Mouse (Mus musculus) hindbrain, embryonic 15.5 days (tissue): ENCODE data around the gene Sel1l3. TPM values are rescaled to one million over a fixed set of nuclear protein-coding genes. Genes with fewer than 3 reads are reported as not detected.

Source experiments
- ATAC-seq: fragments of 200-750 bp; cut with Nextera tagmentation; 2 replicates; pipeline ENCODE4 v1.8.0; 2017; ENCODE audit warnings: low read depth, moderate number of reproducible peaks, moderate TSS enrichment; ENCODE audit not compliant: low FRiP score
- H3K27ac ChIP-seq: fragments of 300-500 bp; sonication (generic); replicated peaks from 2 replicates; pipeline ENCODE4 v1.5.1; 2015; ENCODE audit warnings: mild to moderate bottlenecking, inconsistent platforms
- H3K27me3 ChIP-seq: fragments of 300-500 bp; sonication (generic); 2 replicates; pipeline ENCODE4 v1.6.1; 2015; ENCODE audit warnings: control low read depth, inconsistent platforms
- H3K36me3 ChIP-seq: fragments of 300-500 bp; sonication (generic); 2 replicates; pipeline ENCODE4 v1.6.1; 2015; ENCODE audit warnings: control low read depth, inconsistent platforms
- H3K4me1 ChIP-seq: fragments of 300-500 bp; sonication (generic); replicated peaks from 2 replicates; pipeline ENCODE4 v1.6.1; 2015; ENCODE audit warnings: control low read depth, inconsistent platforms
- H3K4me2 ChIP-seq: fragments of 300-500 bp; sonication (generic); 2 replicates; pipeline ENCODE4 v1.6.1; 2015; ENCODE audit warnings: moderate library complexity, mild to moderate bottlenecking, inconsistent platforms
- H3K4me3 ChIP-seq: fragments of 300-500 bp; sonication (generic); 2 replicates; pipeline ENCODE4 v1.5.1; 2015; ENCODE audit warnings: mild to moderate bottlenecking, inconsistent platforms
- H3K9ac ChIP-seq: fragments of 300-500 bp; sonication (generic); 2 replicates; pipeline ENCODE4 v1.6.1; 2015; ENCODE audit warnings: inconsistent platforms
- H3K9me3 ChIP-seq: fragments of 300-500 bp; sonication (generic); 2 replicates; pipeline ENCODE4 v1.6.1; 2016; ENCODE audit warnings: control low read depth, inconsistent platforms
- WGBS: fragments of 180-500 bp; shearing (Covaris S2); methylation state at CpG from one replicate; pipeline ENCODE4 v1.1.7; 2015; 5-methylcytosine and 5-hydroxymethylcytosine counted together
- polyA plus RNA-seq: library from polyadenylated mRNA; unstranded; fragments of >200 nt; fragmentation: Nextera tagmentation; extraction: Ambion mirVana; gene quantifications from 2 replicates; pipeline ENCODE4 v1.2.1, GENCODE M21; 2015

Gene Sel1l3
- polyA plus RNA-seq, 1 experiment from 2014 or later: 6.9 TPM

DNA sequence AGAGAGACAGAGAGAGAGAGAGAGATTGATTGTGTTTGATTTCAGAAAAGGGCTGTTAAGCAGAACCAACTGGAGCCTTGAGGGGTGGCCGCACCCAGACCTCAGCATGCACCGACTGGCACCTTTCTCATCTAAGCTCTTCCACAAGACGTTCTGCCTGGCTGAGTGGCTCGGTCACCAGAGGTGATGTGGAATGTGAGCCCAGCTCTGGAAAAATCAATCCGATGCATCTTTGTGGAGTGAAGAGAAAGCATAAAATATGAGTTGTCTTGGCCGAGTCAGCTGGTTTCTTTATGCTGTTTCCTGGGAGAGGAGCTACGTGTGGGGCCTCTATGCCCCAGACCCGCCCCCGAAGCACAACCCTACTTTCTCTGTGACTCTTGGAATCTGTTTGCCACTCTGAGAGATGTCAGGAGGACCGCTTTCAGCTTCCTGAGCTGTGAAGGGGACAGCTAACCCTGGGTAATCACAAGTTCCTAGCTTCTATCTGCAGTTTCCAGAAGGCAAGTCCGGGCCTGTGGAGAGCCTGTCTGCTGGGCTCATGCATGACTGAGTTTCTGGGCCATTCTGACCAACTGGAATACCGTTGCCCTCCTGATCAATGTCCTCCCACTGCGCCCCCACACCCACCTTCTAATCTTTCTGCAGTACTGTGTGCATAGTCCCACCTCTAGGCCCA, 109.4 kb downstream of the Sel1l3 start:
- no peak for ATAC-seq
- no peak overlapping the region for H3K27ac ChIP-seq

DNA sequence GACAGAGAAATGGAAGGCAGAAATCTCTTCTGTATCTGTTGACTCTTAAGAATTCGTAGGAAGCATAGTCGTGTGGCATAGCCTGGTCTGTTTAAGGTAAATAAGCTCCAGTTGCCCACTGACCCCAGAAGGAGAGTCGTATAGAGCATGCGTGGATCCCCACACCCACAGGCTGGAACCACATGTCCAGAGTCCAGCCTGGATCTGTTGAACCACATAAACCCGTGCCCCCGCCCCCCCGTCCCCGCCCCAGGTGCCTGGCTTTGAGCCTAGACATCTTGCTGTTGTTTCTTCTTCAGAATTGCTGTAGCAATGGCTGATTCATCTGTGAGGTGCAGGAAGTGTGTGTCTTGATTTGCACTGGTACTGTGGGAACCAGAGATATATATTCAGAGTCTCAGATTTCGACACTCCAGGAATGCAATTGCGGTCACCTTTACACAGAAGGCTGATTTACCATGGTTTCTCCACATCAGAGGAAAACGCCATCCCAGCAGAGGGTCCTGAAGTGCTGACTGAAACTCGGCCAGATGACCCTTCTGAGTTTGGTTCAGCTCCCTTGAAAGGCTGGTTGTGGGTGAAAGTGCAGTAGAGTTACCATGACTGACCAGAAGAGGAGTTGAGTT, 111.8 kb downstream of the Sel1l3 start:
- Histone ChIP-seq H3K4me3 (no peak overlapping the region), H3K9me3 (no peaks in the 10 kb centered on the region), H3K27me3 (no peaks in the 10 kb centered on the region), H3K4me1 (no peaks in the 10 kb centered on the region), H3K4me2 (no peak overlapping the region), H3K9ac (no peak overlapping the region), H3K36me3 (no peaks in the 10 kb centered on the region), H3K27ac (no peak overlapping the region)
- WGBS: 82% methylated on average over 12 of the region's 12 CpGs
- ATAC-seq: no peak

More for the DNA sequence above, 109.4 kb downstream of the Sel1l3 start:
- Histone ChIP-seq H3K27me3 (no peaks in the 10 kb centered on the region), H3K4me2 (no peak overlapping the region), H3K4me3 (no peak overlapping the region), H3K9me3 (no peaks in the 10 kb centered on the region), H3K36me3 (no peaks in the 10 kb centered on the region), H3K4me1 (no peaks in the 10 kb centered on the region), H3K9ac (no peak overlapping the region)
- WGBS: 70% methylated on average over 13 of the region's 13 CpGs

DNA sequence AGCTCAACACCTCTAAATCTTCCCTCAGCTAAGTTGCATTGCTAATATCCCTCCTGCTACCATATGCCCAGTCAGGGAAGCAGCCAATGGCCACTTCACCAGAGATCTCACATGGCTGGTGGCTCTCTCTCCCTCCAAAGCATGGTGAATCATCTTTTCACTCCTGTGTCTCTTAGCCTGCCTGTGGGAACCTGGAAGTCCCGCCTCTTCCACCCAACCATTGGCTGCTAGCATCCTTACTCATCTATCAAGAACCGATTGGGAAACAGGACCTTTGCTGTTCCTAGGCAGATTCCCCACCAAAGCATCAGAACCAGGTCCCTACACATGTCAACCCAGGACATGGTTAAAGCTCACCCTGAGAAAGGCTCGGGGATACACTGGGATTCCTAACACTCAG, 122.4 kb downstream of the Sel1l3 start:
- no peak overlapping the region for H3K4me3 ChIP-seq
- H3K36me3 ChIP-seq: no peaks in the 10 kb centered on the region
- no peak overlapping the region for H3K27ac ChIP-seq
- 75% methylated on average over 3 of the region's 3 CpGs for WGBS
- no peaks in the 10 kb centered on the region for H3K4me1 ChIP-seq
- ATAC-seq: no peak
- no peaks in the 10 kb centered on the region for H3K27me3 ChIP-seq
- no peak overlapping the region for H3K4me2 ChIP-seq
- H3K9ac ChIP-seq: no peak overlapping the region
- H3K9me3 ChIP-seq: no peaks in the 10 kb centered on the region

DNA sequence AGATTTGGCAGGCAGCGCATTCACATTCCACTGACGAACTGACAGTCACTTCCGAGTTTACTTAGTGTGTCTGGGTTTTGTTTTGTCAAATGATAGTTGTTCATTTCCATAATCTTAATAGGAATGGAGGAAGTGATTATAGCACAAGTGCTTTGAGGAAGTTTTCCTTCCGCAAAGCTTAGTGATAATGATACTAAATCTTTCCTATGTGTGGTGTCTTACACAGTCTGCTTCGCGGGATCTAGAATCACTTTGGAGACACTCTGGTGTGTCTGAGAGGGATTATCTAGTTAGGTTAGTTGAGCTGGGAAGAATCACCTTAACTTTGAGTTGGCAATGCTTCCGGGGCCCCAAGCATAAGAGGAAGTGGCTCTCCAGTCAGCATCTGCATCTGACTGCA, 126.3 kb downstream of the Sel1l3 start:
- H3K9me3 ChIP-seq: no peaks in the 10 kb centered on the region
- no peak overlapping the region for H3K4me2 ChIP-seq
- WGBS: 89% methylated on average over 7 of the region's 7 CpGs
- no peaks in the 10 kb centered on the region for H3K36me3 ChIP-seq
- no peaks in the 10 kb centered on the region for H3K27me3 ChIP-seq
- no peak overlapping the region for H3K9ac ChIP-seq
- no peak for ATAC-seq
- no peak overlapping the region for H3K27ac ChIP-seq
- no peaks in the 10 kb centered on the region for H3K4me1 ChIP-seq
- H3K4me3 ChIP-seq: no peak overlapping the region

DNA sequence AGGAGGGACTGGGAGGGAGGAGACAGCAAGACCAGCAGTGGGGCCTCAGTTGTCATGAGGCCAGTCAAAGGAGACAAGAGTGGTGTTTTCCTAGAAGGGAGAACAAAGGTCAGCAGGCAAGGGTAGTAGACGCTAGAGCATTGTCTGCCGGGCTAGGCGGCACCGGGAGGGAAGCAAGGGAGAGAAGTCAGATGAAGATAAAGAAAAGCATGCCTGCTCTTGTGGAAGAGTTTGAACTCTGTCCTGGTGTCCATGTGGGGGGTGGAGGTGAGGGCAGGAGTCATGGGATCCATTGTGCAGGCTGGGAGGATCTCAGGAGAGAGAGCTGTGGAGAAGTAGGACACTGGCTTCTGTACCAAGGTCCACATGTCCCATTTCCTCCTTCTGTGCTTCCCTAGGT, 135.3 kb downstream of the Sel1l3 start:
- WGBS: 43% methylated on average over 4 of the region's 4 CpGs

DNA sequence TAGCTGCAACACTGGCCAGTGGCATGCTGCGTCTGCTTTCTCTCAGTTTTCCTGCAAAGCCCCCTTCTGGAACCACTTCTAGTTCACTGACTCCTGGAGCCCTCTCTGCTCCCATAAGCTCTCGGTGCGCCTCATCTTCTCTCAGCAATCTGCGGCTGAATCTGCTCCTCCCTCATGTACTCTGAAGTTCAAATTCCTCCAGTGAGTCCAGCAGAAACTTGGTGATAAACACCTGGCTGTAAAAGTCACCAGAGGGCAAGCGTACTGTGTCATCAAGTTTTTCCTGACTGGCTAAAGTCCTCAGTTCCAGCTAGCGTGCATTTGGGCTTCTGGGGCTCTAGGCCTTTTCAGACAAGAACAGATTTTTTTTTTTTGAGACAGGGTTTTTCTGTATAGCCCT, 139.2 kb downstream of the Sel1l3 start:
- no peaks in the 10 kb centered on the region for H3K36me3 ChIP-seq
- H3K4me2 ChIP-seq: no peak overlapping the region
- 88% methylated on average over 6 of the region's 6 CpGs for WGBS
- no peak overlapping the region for H3K27ac ChIP-seq
- no peak for ATAC-seq
- H3K4me3 ChIP-seq: no peak overlapping the region
- H3K27me3 ChIP-seq: no peaks in the 10 kb centered on the region
- no peaks in the 10 kb centered on the region for H3K4me1 ChIP-seq
- no peaks in the 10 kb centered on the region for H3K9me3 ChIP-seq
- H3K9ac ChIP-seq: no peak overlapping the region

More for the DNA sequence above, 135.3 kb downstream of the Sel1l3 start:
- Histone ChIP-seq H3K9ac (no peak overlapping the region), H3K27me3 (no peaks in the 10 kb centered on the region), H3K4me1 (no peaks in the 10 kb centered on the region), H3K4me2 (no peak overlapping the region), H3K4me3 (no peak overlapping the region), H3K36me3 (no peaks in the 10 kb centered on the region), H3K27ac (no peak overlapping the region), H3K9me3 (no peaks in the 10 kb centered on the region)
- ATAC-seq: no peak

DNA sequence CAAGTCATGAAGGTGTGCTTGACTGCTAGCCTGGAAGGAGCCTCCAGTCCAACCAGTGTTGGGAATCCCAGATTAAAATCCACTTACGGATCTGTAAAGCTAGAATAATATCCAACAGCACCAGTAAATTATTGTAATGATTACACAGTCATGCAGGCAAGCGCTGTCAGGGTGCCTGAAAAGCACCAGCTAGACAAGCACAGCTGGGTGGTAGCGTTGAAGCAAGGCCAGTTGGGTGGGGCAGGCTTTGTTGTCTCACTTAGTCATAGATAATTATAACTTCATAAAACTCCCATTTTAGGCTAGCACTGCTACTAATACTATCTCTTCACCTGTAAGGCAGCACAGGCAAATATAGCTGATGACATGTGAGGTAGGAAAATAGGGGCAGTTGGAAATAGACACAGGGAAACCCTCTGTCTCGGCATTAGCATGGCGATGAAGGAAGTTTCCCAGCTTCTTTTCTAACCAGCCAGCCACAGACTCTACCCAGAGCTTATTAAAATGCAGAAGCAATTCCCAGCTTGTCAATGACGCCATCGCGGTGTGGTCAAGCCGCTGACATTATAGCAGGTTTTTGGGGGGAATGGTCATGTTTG, 152.1 kb downstream of the Sel1l3 start:
- H3K27me3 ChIP-seq: no peaks in the 10 kb centered on the region
- no peak overlapping the region for H3K4me3 ChIP-seq
- H3K36me3 ChIP-seq: no peaks in the 10 kb centered on the region
- no peak overlapping the region for H3K9ac ChIP-seq
- ATAC-seq: no peak
- H3K9me3 ChIP-seq: no peaks in the 10 kb centered on the region
- WGBS: 95% methylated on average over 9 of the region's 9 CpGs
- no peak overlapping the region for H3K27ac ChIP-seq
- H3K4me2 ChIP-seq: no peak overlapping the region
- no peaks in the 10 kb centered on the region for H3K4me1 ChIP-seq

Other genes starting within 250 kb of the Sel1l3 start
- 0.05 and 0.17 TPM in 2 replicates for gene Slc34a2, start 175.8 kb downstream of the Sel1l3 start, polyA plus RNA-seq
- gene Smim20, start 53.2 kb upstream of the Sel1l3 start, polyA plus RNA-seq: 72.9 and 79.5 TPM in 2 replicates